Mouse (Mus musculus): ENCODE measurements at regions not wholly inside any gene's neighbourhood (a gene's known extent, or its start where the extent isn't known, plus 50 kb on each side); places are given as distances from the start of the nearest gene placed in this dataset.

GRCm38 (mm10) chr7:128854690-128855343, 110.1 kb downstream of the Sec23ip start:
- Histone ChIP-seq H3K4me1 (ENCODE audit: control insufficient read depth in 1 of 2, insufficient read depth in 2 of 2, low read length in 2 of 2) (peaks cover 0 to 10% of the 10 kb centered on the region in 2 experiments; a peak in 3 of 4 replicates), H3K4me3 (ENCODE audit: control insufficient read depth in 1 of 2, insufficient read depth in 1 of 2, low read depth in 2 of 2, low read length in 2 of 2) (no peak overlapping the region), H3K79me2 (ENCODE audit: control insufficient read depth, insufficient read depth, low read length, poor library complexity) (no peaks in the 10 kb centered on the region), H3K9me3 (replicated peaks; ENCODE audit: insufficient read depth, low read length) (no peaks in the 10 kb centered on the region), H3K27me3 (ENCODE audit: control insufficient read depth in 1 of 2, insufficient read depth in 2 of 2, low read length in 2 of 2) (no peaks in the 10 kb centered on the region), H3K9ac (ENCODE audit: control insufficient read depth, low read depth, low read length, poor library complexity, severe bottlenecking) (no peak overlapping the region), H3K36me3 (ENCODE audit: control insufficient read depth in 1 of 2, insufficient read depth in 2 of 2, low read length in 2 of 2) (peaks cover 0 to 9% of the 10 kb centered on the region in 2 experiments; a peak in 2 of 4 replicates), H3K27ac (ENCODE audit: control insufficient read depth, low read depth, low read length) (no peak overlapping the region)
- DNase-seq (ENCODE audit: low read depth, low spot score), result peak; percentile 88
- TF ChIP-seq CTCF (IDR thresholded peaks at IDR 0.05 in 2 of 3, conservative IDR thresholded peaks at IDR 0.05 in 1 of 3; ENCODE audit: control insufficient read depth in 1 of 3, insufficient read depth in 1 of 3, low read depth in 2 of 3, low read length in 3 of 3, poor library complexity in 1 of 3, severe bottlenecking in 1 of 3) (no peak), ELF1 (IDR thresholded peaks at IDR 0.05; ENCODE audit: low read depth, low read length) (no peak), GABPA (IDR thresholded peaks at IDR 0.05; ENCODE audit: low read depth, low read length) (no peak), NELFE (IDR thresholded peaks at IDR 0.05; ENCODE audit: low read depth, low read length) (no peak), MEF2A (IDR thresholded peaks at IDR 0.05; ENCODE audit: extremely low read depth, insufficient replicate concordance, low read depth, low read length, poor library complexity, severe bottlenecking) (no peak), SMC3 (IDR thresholded peaks at IDR 0.05; ENCODE audit: low read depth, low read length) (no peak), RCOR1 (IDR thresholded peaks at IDR 0.05; ENCODE audit: low read depth, low read length) (0 out of 2 replicates have a peak, but pooled peaks have one; percentile 41), MAFK (IDR thresholded peaks at IDR 0.05; ENCODE audit: borderline replicate concordance, low read depth, low read length) (no peak), NRF1 (IDR thresholded peaks at IDR 0.05; ENCODE audit: insufficient read depth, low read depth, low read length, poor library complexity, severe bottlenecking) (no peak), SIN3A (IDR thresholded peaks at IDR 0.05; ENCODE audit: low read length) (peak; percentile 60), ZNF384 (IDR thresholded peaks at IDR 0.05; ENCODE audit: low read depth, low read length) (peak; percentile 88), GATA1 (IDR thresholded peaks at IDR 0.05; ENCODE audit: low read depth, low read length) (peak; percentile 93), RAD21 (IDR thresholded peaks at IDR 0.05; ENCODE audit: low read depth, low read length) (no peak), TCF12 (IDR thresholded peaks at IDR 0.05; ENCODE audit: low read depth, low read length) (peak; percentile 97), MAX (IDR thresholded peaks at IDR 0.05; ENCODE audit: low read length) (no peak), POLR2A (IDR thresholded peaks at IDR 0.05; ENCODE audit: control insufficient read depth in 1 of 2, insufficient read depth in 1 of 2, low read depth in 1 of 2, low read length in 2 of 2, poor library complexity in 1 of 2) (no peak), USF1 (IDR thresholded peaks at IDR 0.05; ENCODE audit: low read depth, low read length) (no peak), E2F4 (IDR thresholded peaks at IDR 0.05; ENCODE audit: borderline replicate concordance, low read depth, low read length) (no peak), CHD1 (IDR thresholded peaks at IDR 0.05; ENCODE audit: low read depth, low read length) (no peak), ETS1 (IDR thresholded peaks at IDR 0.05; ENCODE audit: low read depth, low read length) (peak; percentile 93), ZKSCAN1 (IDR thresholded peaks at IDR 0.05; ENCODE audit: low read depth, low read length) (no peak), USF2 (IDR thresholded peaks at IDR 0.05; ENCODE audit: borderline replicate concordance in 1 of 2, insufficient read depth in 1 of 2, low read depth in 1 of 2, low read length in 2 of 2) (no peak), KAT2A (conservative IDR thresholded peaks at IDR 0.05; ENCODE audit: low read depth, low read length) (no peak), ZMIZ1 (IDR thresholded peaks at IDR 0.05; ENCODE audit: low read depth, low read length) (no peak), ZC3H11A (IDR thresholded peaks at IDR 0.05; ENCODE audit: low read depth, low read length) (peak; percentile 14; the same call in 1 of the 2 replicates), MYB (IDR thresholded peaks at IDR 0.05; ENCODE audit: low read depth, low read length) (no peak), BHLHE40 (IDR thresholded peaks at IDR 0.05; ENCODE audit: borderline replicate concordance, low read depth, low read length) (peak; percentile 21; the same call in 1 of the 2 replicates), MXI1 (IDR thresholded peaks at IDR 0.05; ENCODE audit: low read depth, low read length) (peak; percentile 63; the same call in 1 of the 2 replicates), TAL1 (IDR thresholded peaks at IDR 0.05; ENCODE audit: low read length) (peak; percentile 85), CHD2 (IDR thresholded peaks at IDR 0.05; ENCODE audit: low read length) (no peak), HCFC1 (IDR thresholded peaks at IDR 0.05; ENCODE audit: low read depth, low read length) (no peak), POLR2AphosphoS5 (IDR thresholded peaks at IDR 0.05; ENCODE audit: borderline replicate concordance, low read depth, low read length) (no peak), MYC (IDR thresholded peaks at IDR 0.05; ENCODE audit: low read depth, low read length) (no peak), POLR2AphosphoS2 (IDR thresholded peaks at IDR 0.05; ENCODE audit: low read length) (no peak), EP300 (IDR thresholded peaks at IDR 0.05; ENCODE audit: low read depth in 1 of 2, low read length in 2 of 2) (peak; percentile 69 to 88), TBP (IDR thresholded peaks at IDR 0.05; ENCODE audit: low read depth, low read length) (0 out of 2 replicates have a peak, but pooled peaks have one; percentile 24), JUND (IDR thresholded peaks at IDR 0.05; ENCODE audit: low read depth, low read length) (no peak)

All from MEL (cell line).